Mouse (Mus musculus) lung, postnatal 4 days (tissue): ENCODE measurements at regions not wholly inside any gene's neighbourhood (a gene's known extent, or its start where the extent isn't known, plus 50 kb on each side); places are given as distances from the start of the nearest gene placed in this dataset.

Source experiments
- DNase-seq, 2 experiments: peaks; one replicate each; pipeline ENCODE4 v3.0.0; 2021

GRCm38 (mm10) chr15:68362081-68363057, 1861.7 kb upstream of the Lrrc6 start:
- DNase-seq, result peak; percentile 64 to 75

GRCm38 (mm10) chr15:68360956-68361908, 1860.5 kb upstream of the Lrrc6 start:
- DNase-seq, result no peak

GRCm38 (mm10) chr15:68359496-68359895, 1858.8 kb upstream of the Lrrc6 start:
- no peak for DNase-seq

- DNase-seq, result no peak
These were observed 1855.2 kb upstream of the Lrrc6 start for GRCm38 (mm10) chr15:68355957-68356356.

- no peak for DNase-seq
These were observed 1843.9 kb upstream of the Lrrc6 start for GRCm38 (mm10) chr15:68344652-68345051.

GRCm38 (mm10) chr15:68342542-68342941, 1841.8 kb upstream of the Lrrc6 start:
- peak; percentile 20 to 22 for DNase-seq

- peak in 1 of 2 experiments; percentile 24 for DNase-seq
These were observed 1840.3 kb upstream of the Lrrc6 start for GRCm38 (mm10) chr15:68341056-68341455.

GRCm38 (mm10) chr15:68337264-68337663, 1836.6 kb upstream of the Lrrc6 start:
- peak; percentile 16 to 27 for DNase-seq

GRCm38 (mm10) chr15:68335837-68336236, 1835.1 kb upstream of the Lrrc6 start:
- DNase-seq, result no peak

- DNase-seq, result no peak
These were observed 1815.4 kb upstream of the Lrrc6 start for GRCm38 (mm10) chr15:68316116-68316515.
